In the genomic region with DNA sequence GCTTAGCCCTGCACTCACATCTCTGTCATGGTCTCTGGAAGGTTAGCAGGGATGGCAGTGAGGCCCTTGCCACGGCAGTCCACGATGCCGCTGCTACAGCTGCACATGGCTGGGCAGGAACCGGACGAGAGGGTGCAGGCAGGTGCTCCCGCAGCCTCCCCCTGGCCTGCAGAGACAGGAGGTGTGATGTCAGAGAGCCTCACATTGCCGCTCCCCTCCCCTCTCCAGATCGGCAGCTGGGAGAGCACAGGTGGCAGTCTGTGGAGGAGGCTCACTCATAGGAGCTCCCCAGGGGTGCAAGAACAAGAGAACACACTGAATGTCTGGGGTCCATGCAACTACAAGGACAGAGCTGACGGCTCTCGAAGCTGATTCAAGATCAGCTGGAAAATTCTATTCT, we compare ENCODE assay signal across 21 mouse cellular contexts.
DNase-seq lines count a peak whose midpoint lies in the region; ATAC-seq and TF ChIP-seq lines count a peak whose summit lies in the region.
"Had no signal": no experiment of that assay in that cellular context is flagged by ENCODE, and none has a peak within 500 bp of the region (broad histone marks: within the 10 kb centered on the region; RNA-seq: fewer than 3 reads in every experiment).

No protein-coding gene starts in this region.

- no peak for ATAC-seq in hindbrain, embryonic 14.5 days (ENCODE audit: low FRiP score)
- no peak for ATAC-seq in midbrain, embryonic 14.5 days (ENCODE audit: low FRiP score, low TSS enrichment)
- ATAC-seq in midbrain, postnatal 0 days (ENCODE audit: low FRiP score): no peak
- ATAC-seq: forebrain, embryonic 16.5 days; hindbrain, postnatal 0 days; intestine, postnatal 0 days; liver, postnatal 0 days had no signal

- peak overlapping the region; percentile 50; the same call in 1 of the 2 replicates for H3K27ac ChIP-seq in hindbrain, embryonic 10.5 days
- no peak overlapping the region for H3K27ac ChIP-seq in hindbrain, embryonic 14.5 days
- H3K27ac ChIP-seq in midbrain, embryonic 14.5 days (replicated peaks; ENCODE audit: low read depth, low read length): no peak overlapping the region
- H3K27ac ChIP-seq in midbrain, postnatal 0 days (ENCODE audit: low read depth, low read length): no peak overlapping the region
- H3K27ac ChIP-seq: hindbrain, postnatal 0 days; kidney, postnatal 0 days; left cerebral cortex, adult 2 months had no signal

- DNase-seq in hindbrain, embryonic 10.5 days (ENCODE audit: low spot score): no peak
- DNase-seq in hindbrain, embryonic 14.5 days (ENCODE audit: low spot score): no peak
- no peak for DNase-seq in midbrain, embryonic 14.5 days
- DNase-seq in midbrain, postnatal 0 days (ENCODE audit: low spot score): no peak
- peak; percentile 58 for DNase-seq in brain, adult 2 months (ENCODE audit: low read depth, low spot score)
- DNase-seq in thymus, postnatal 25 days: peak; percentile 74
- DNase-seq in kidney, adult 8-10 months: no peak
- no peak for DNase-seq in retina, postnatal 1 day
- DNase-seq: adrenal gland, postnatal 36 days; B cell, adult 2 months; cerebellum, adult 2 months; left cerebral cortex, postnatal 4 days; liver; liver, postnatal 0 days; lung, postnatal 14 days had no signal

- no peak overlapping the region for H3K9ac ChIP-seq in hindbrain, embryonic 14.5 days
- 0 out of 2 replicates have a peak overlapping the region, but pooled peaks have one; percentile 12 for H3K9ac ChIP-seq in midbrain, embryonic 14.5 days (replicated peaks; ENCODE audit: low read length)
- H3K9ac ChIP-seq in midbrain, postnatal 0 days (replicated peaks; ENCODE audit: low read length, poor library complexity, severe bottlenecking): no peak overlapping the region
- H3K9ac ChIP-seq: liver, postnatal 0 days had no signal

- H3K4me1 ChIP-seq in hindbrain, embryonic 10.5 days (replicated peaks): peaks cover 65% of the 10 kb centered on the region
- H3K4me1 ChIP-seq in hindbrain, embryonic 14.5 days (replicated peaks; ENCODE audit: control insufficient read depth, insufficient read depth, low read length): peaks cover 24% of the 10 kb centered on the region
- H3K4me1 ChIP-seq in midbrain, embryonic 14.5 days (ENCODE audit: control insufficient read depth, insufficient read depth, low read length): peaks cover 11% of the 10 kb centered on the region
- H3K4me1 ChIP-seq in midbrain, postnatal 0 days (ENCODE audit: insufficient read depth, low read length): no peaks in the 10 kb centered on the region

- 46% methylated on average over 10 of the region's 10 CpGs for WGBS in hindbrain, embryonic 10.5 days
- 38% methylated on average over 10 of the region's 10 CpGs for WGBS in hindbrain, embryonic 14.5 days
- WGBS in midbrain, embryonic 14.5 days: 29% methylated on average over 9 of the region's 10 CpGs
- 42% methylated on average over 10 of the region's 10 CpGs for WGBS in midbrain, postnatal 0 days

- H3K36me3 ChIP-seq in hindbrain, embryonic 10.5 days: peaks cover 32% of the 10 kb centered on the region
- peaks cover 7% of the 10 kb centered on the region for H3K36me3 ChIP-seq in hindbrain, embryonic 14.5 days (replicated peaks; ENCODE audit: control insufficient read depth, insufficient read depth)
- peaks cover 13% of the 10 kb centered on the region; the same call in 1 of the 2 replicates for H3K36me3 ChIP-seq in midbrain, embryonic 14.5 days (ENCODE audit: control insufficient read depth, insufficient read depth, low read length)
- peaks cover 11% of the 10 kb centered on the region for H3K36me3 ChIP-seq in midbrain, postnatal 0 days (ENCODE audit: insufficient read depth, low read length)

- H3K9me3 ChIP-seq in hindbrain, embryonic 10.5 days: no peaks in the 10 kb centered on the region
- H3K9me3 ChIP-seq in hindbrain, embryonic 14.5 days (ENCODE audit: control insufficient read depth, low read length): no peaks in the 10 kb centered on the region
- H3K9me3 ChIP-seq in midbrain, embryonic 14.5 days (ENCODE audit: control insufficient read depth, low read length): no peaks in the 10 kb centered on the region
- no peaks in the 10 kb centered on the region for H3K9me3 ChIP-seq in midbrain, postnatal 0 days (ENCODE audit: low read length)
- H3K9me3 ChIP-seq: midbrain, embryonic 10.5 days had no signal

- no peak overlapping the region for H3K4me2 ChIP-seq in hindbrain, embryonic 14.5 days (replicated peaks)
- H3K4me2 ChIP-seq in midbrain, embryonic 14.5 days (ENCODE audit: low read length): no peak overlapping the region
- no peak overlapping the region for H3K4me2 ChIP-seq in midbrain, postnatal 0 days (ENCODE audit: low read depth, low read length, poor library complexity, severe bottlenecking)

- no peak for TF ChIP-seq CTCF in midbrain, postnatal 0 days (IDR thresholded peaks at IDR 0.05)

- no peak overlapping the region for H3K4me3 ChIP-seq in hindbrain, embryonic 10.5 days
- no peak overlapping the region for H3K4me3 ChIP-seq in hindbrain, embryonic 14.5 days (replicated peaks; ENCODE audit: low read length)
- no peak overlapping the region for H3K4me3 ChIP-seq in midbrain, embryonic 14.5 days (replicated peaks; ENCODE audit: low read depth, low read length)
- no peak overlapping the region for H3K4me3 ChIP-seq in midbrain, postnatal 0 days (ENCODE audit: low read depth, low read length)
- H3K4me3 ChIP-seq: left cerebral cortex, adult 2 months; midbrain, embryonic 10.5 days had no signal

- peaks cover 78% of the 10 kb centered on the region for H3K27me3 ChIP-seq in hindbrain, embryonic 10.5 days (ENCODE audit: insufficient read depth, poor library complexity, severe bottlenecking)
- H3K27me3 ChIP-seq in hindbrain, embryonic 14.5 days (ENCODE audit: control insufficient read depth, insufficient read depth, low read length): no peaks in the 10 kb centered on the region
- H3K27me3 ChIP-seq in midbrain, embryonic 14.5 days (ENCODE audit: control insufficient read depth, insufficient read depth, low read length): peaks cover 6% of the 10 kb centered on the region; the same call in 1 of the 2 replicates
- 0 out of 2 replicates have a peak, but pooled peaks cover 4% of the 10 kb centered on the region for H3K27me3 ChIP-seq in midbrain, postnatal 0 days (ENCODE audit: insufficient read depth, low read length)

Comparison
In these comparisons a context has a peak if more than half of its experiments do, and no peak if none do; other contexts are left out.
1. DNase-seq: peak in brain, adult 2 months (single experiment) and thymus, postnatal 25 days (single experiment); none in hindbrain, embryonic 10.5 days (single experiment), hindbrain, embryonic 14.5 days (single experiment), midbrain, embryonic 14.5 days (single experiment), midbrain, postnatal 0 days (single experiment), kidney, adult 8-10 months (0 of 2) and retina, postnatal 1 day (single experiment).